Mouse (Mus musculus) brown adipose tissue, adult 24 weeks (tissue): ENCODE data around the gene Sipa1l1. TPM values are rescaled to one million over a fixed set of nuclear protein-coding genes. Genes with fewer than 3 reads are reported as not detected.
"Not testable (repeated sequence)": the region's sequence is repeated elsewhere in the genome, so short reads cannot be mapped to it uniquely, and the experiment has no call there.

Experiments
- H3K27ac ChIP-seq: fragments of 200-500 bp; replicated peaks from 2 replicates; pipeline ENCODE4 v1.5.1; 2012; ENCODE audit warnings: low read depth, mild to moderate bottlenecking, low read length
- H3K4me1 ChIP-seq: fragments of 200-500 bp; 2 replicates; pipeline ENCODE4 v1.6.1; 2012; ENCODE audit warnings: low read length, mixed read lengths; ENCODE audit not compliant: control insufficient read depth, insufficient read depth, insufficient read length
- H3K4me3 ChIP-seq: fragments of 200-500 bp; 2 replicates; pipeline ENCODE4 v1.5.1; 2012; ENCODE audit warnings: low read depth, mild to moderate bottlenecking, low read length, moderate library complexity; ENCODE audit not compliant: insufficient read depth
- polyA plus RNA-seq: library from polyadenylated mRNA; stranded (reverse); fragments of >200 nt; gene quantifications from 2 replicates; pipeline ENCODE4 v1.2.4, GENCODE M21; 2012; ENCODE audit not compliant: missing spikeins, insufficient read depth, insufficient read length

The Sipa1l1 gene
- polyA plus RNA-seq, 1 experiment = 29.7 TPM

DNA sequence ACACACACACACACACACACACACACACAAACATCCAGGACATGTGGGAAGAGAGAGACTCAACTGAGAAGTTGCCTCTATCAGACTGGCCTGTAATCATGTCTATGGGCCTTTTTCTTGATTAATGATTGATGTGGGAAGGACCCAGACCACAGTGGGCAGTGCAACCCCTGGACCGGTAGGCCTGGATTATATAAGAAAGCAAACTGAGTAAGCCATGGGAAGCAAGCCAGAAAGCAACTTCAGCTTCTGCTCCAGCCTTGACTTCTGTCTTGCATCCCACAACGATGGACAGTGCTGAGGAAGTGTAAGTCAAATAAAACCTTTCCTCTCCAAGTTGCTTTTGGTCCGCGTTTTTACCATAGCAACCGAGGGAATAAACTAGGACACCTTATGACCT lies 298.1 kb downstream of the Sipa1l1 start:
- no peak overlapping the region for H3K27ac ChIP-seq
- H3K4me1 ChIP-seq = 0 out of 2 replicates have a peak, but pooled peaks cover 2% of the 10 kb centered on the region
- no peak overlapping the region for H3K4me3 ChIP-seq

DNA sequence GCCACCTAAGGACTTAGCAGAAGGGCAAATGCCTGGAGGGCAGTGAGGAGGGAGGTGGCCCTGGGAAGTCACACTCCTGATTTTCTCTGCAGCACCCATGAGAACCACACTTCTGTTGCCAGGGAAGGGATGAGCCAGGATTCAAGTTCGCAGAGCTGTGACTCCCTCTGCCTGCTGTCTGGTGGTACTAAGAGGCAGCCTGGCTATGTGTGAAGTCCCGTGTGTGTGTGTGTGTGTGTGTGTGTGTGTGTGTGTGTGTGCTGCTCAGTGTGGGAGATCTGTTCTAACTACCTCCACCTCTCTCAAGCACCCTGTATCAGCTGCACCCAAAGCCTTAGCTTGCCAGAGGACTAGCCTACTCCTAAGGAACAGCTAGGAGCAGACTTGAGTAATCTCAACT lies 298.5 kb downstream of the Sipa1l1 start:
- Histone ChIP-seq H3K4me1 (0 out of 2 replicates have a peak, but pooled peaks cover 2% of the 10 kb centered on the region), H3K4me3 (no peak overlapping the region), H3K27ac (peak overlapping the region; percentile 48)

DNA sequence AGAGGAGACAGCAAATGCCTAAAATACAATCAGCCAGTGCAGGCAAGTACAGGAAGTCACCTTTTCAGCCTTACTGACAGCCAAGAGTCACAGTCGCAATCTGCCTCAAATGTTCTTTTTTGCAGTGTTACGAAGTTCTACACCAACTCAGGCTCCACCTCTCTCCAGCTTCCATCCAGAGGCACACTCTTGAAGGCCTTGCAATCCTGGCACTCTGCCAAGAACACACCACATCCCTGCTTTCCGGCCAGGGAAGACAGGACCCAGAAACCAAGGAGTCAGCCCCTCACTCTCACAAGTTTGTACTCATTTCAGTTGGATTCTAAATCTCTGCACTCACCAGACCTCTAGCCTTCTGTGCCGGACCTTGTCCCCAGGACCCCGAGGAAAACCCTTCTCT lies 299.3 kb downstream of the Sipa1l1 start:
- H3K27ac ChIP-seq = peak overlapping the region; percentile 48; the same call in 1 of the 2 replicates
- no peak overlapping the region for H3K4me3 ChIP-seq
- H3K4me1 ChIP-seq = 0 out of 2 replicates have a peak, but pooled peaks cover 2% of the 10 kb centered on the region

DNA sequence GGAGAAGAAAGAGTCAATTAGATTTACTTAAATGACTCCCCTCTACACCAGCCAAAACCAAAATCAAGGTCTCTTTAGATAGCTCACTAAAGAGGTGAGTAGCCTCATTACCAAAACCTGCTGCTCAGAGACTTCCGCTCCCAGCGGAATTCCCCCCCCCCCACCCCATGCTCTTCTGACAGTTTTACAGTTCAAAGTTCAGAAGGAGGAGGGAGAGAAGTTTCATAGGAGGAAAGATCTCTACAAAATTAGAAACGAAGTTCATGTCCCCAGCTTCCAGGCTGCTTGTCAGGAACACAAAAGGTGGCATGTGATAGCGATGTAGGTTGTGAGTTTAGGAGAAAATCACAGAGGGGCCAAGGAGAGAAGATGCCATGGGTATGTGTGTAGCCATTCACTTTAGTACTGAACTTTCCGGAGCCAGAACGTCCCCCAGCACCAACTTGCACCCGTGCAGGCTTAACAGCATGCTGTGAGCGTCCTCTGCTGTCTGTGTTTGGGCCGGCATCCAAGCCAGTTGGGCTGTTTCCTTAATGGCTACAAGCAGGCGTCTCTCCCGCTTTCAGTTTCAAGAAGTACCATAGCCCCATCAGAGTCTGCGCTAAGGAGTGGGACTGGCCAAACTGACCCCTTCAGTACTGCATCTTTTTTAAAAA lies 300.7 kb downstream of the Sipa1l1 start:
- Histone ChIP-seq H3K27ac (0 out of 2 replicates have a peak overlapping the region, but pooled peaks have one; percentile 9), H3K4me3 (peak overlapping the region; percentile 49), H3K4me1 (0 out of 2 replicates have a peak, but pooled peaks cover 2% of the 10 kb centered on the region)

DNA sequence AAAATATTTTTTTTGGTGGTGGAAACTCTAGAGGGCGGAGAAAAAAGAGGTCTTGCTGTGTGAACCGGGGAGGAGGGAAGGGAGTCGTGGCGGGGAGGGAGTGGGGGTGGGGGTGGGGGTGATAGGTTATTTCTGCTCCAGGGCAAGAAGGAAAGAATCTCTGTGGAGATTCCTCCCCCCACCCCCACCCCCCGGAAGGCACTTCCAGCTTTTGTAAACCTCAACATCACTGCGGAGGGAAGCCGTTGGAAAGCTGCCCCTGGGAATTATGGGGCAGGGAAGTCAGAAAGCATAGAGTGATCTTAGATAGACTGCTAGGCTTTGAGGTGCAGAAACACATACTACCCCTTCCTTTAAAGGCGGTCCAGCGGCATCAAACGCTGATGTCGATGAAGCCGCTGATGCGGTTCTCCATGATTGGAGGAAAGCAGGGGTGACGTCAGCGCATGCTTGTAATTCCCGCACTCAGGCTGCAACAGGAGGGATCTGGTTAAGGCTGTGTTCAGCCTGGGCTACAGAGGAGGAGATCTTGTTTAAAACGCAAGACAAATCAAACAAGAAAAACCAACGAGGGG lies 301.3 kb downstream of the Sipa1l1 start:
- Histone ChIP-seq H3K4me3 (peak overlapping the region; percentile 49), H3K4me1 (0 out of 2 replicates have a peak, but pooled peaks cover 2% of the 10 kb centered on the region), H3K27ac (0 out of 2 replicates have a peak overlapping the region, but pooled peaks have one; percentile 1)

DNA sequence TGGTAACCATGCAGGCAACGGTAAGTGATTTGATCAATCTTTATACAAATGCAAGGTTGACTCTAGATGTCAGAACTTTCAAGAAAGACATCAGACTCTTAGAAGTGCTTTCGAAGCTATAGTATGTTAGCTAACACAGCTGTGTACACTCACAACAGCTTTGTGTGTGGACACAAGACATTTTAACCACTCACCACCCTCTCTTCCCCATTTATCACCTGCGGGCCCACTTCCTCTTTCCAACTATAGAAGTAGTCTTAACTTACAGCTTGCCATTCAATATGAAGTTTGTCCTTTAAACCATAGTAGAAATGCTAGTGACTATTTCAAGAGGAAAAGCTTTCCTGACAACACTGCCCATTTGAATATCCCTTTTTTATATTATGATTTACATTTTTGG lies 303.7 kb downstream of the Sipa1l1 start:
- H3K27ac ChIP-seq = no peak overlapping the region
- H3K4me1 ChIP-seq = 0 out of 2 replicates have a peak, but pooled peaks cover 2% of the 10 kb centered on the region
- no peak overlapping the region for H3K4me3 ChIP-seq

DNA sequence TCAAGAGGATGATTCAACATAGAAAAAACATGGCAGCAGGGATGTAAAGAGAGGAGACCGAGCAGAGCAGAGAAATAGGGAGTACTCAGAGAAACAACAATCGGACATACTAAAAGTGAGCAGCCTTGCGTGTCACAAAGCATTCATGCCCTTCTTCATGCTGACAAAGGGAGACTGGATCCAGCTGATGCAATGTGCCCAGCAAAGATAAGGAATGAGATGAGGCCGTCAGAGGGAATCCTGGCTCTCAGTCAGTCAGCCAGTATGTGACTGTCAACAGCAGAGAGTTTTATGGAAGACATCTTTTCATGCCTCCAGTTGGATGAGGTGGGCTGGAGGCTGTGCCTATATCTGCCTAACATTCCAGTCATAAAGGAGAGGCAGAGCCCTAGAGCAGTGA lies 304.1 kb downstream of the Sipa1l1 start:
- H3K4me3 ChIP-seq = no peak overlapping the region
- H3K4me1 ChIP-seq = 0 out of 2 replicates have a peak, but pooled peaks cover 2% of the 10 kb centered on the region
- no peak overlapping the region for H3K27ac ChIP-seq

DNA sequence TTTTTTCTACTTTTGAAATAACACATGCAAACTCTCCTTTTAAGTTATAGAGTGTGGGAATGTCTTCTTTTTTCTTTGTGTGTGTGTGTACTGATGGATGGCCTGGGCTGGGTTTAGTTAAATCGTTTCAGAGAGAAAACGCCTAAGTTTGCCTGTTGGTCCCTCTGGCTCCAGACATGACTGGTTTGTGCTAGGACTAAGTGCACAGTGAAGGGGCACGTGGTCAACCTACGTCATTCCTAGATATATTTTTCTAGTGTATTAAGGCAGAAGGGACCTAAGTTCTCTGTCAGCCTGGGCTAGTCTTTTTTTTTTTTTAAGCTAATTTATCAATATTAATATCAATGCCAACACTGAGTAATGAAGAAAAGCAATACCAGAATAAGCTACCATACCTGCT lies 305.3 kb downstream of the Sipa1l1 start:
- Histone ChIP-seq H3K4me1 (0 out of 2 replicates have a peak, but pooled peaks cover 1% of the 10 kb centered on the region), H3K4me3 (no peak overlapping the region), H3K27ac (peak overlapping the region; percentile 97; the same call in 1 of the 2 replicates)

DNA sequence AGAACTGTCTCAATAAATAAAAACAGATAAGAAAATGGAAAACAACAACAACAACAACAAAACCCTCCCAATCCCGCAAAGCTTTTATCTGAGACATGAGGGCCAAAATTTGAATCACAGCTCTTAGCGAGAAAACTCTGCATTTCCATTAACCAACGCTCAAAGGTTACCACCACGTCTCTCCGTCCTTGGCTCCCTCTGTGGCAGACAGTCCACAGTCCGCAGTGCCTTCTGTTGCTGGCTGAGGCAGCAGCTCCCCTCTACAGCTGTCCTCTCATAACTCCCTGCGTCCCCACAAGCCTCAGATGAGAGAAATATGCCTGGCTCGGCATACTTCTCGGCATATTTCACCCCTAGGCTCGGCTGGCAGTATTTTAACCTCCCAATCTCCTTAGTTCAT lies 306.9 kb downstream of the Sipa1l1 start:
- Histone ChIP-seq H3K27ac (peak overlapping the region; percentile 97), H3K4me1 (no peaks in the 10 kb centered on the region), H3K4me3 (peak overlapping the region; percentile 12; the same call in 1 of the 2 replicates)

DNA sequence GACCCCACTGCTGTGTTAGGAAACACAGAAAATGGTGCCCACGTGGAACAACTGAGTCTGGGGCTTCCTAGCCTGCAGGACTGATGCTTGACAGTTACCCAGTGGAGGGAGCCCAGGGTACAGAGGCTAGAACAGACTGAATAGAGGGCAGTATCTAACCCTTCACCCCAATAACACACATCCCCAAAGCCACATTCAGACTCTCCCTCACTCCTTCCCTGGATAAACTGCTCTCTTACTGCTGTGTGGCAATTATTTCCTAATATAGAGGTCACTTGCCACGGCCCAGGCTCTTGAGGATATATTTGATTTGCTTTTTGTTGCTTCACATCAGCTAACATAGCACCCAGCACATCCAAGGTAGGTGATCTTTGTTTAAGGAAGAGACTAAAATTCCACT lies 307.5 kb downstream of the Sipa1l1 start:
- H3K4me3 ChIP-seq = peak overlapping the region; percentile 59; the same call in 1 of the 2 replicates
- H3K4me1 ChIP-seq = no peaks in the 10 kb centered on the region
- peak overlapping the region; percentile 99 for H3K27ac ChIP-seq

DNA sequence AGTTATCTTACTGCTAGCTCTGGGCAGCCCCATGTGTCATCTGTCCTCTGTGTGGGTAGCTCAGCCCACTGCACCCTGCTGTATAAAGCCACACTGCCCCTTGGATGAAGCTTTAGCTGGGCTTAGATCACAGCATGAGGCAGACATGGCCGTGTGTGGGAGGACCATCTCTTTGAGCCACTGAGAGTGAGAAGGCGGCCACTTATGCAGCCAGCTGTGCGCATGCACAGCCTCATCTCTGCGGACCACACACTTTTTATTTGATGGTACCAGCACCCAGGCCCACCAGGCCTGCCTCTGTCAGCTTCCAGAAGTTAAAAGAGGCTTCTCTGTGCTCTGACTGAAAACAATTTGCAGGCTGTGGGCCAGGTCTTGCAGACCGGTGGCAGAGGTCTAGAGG lies 308.7 kb downstream of the Sipa1l1 start:
- Histone ChIP-seq H3K4me1 (no peaks in the 10 kb centered on the region), H3K4me3 (peak overlapping the region; percentile 59), H3K27ac (peak overlapping the region; percentile 99)

DNA sequence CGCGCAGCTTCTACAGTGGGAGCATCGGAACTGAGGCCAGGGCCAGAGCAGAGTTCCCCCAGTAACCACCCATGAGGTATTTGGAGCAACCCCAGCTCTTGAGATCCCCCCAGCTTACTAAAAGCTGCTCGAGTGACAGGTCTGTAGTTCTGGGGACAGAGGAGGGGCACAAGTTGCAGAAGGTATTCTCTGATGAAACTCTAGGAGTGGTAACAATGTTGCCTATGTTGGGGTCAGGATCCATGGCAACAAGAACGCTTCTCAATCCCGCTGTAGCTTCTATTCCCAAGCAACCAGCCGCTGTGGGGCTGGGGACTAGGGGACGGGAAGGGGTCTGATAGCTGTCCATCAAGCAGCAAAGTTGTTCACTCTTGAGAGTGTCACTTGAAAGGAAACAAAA lies 309.1 kb downstream of the Sipa1l1 start:
- H3K27ac ChIP-seq = peak overlapping the region; percentile 99
- peak overlapping the region; percentile 59 for H3K4me3 ChIP-seq
- no peaks in the 10 kb centered on the region for H3K4me1 ChIP-seq

DNA sequence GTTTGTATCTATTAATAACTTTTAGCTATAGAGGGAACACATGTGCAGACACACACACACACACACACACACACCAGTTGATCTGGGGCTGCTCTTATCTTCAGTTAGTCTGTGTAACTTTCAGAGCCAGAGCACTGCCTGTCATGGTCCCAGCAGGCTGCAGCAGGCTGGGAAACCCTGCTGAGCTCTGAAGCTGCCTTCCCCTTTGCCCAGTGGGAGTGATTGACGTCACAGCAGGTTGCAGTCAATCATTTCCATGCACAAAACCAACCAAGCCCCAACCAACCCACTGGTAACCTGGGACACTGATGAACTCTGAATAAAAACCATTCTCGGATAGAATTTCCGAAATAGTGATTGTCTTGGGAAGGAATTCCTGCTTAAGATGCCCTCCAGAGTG lies 310.3 kb downstream of the Sipa1l1 start:
- Histone ChIP-seq H3K4me3 (no peak overlapping the region), H3K27ac (no peak overlapping the region), H3K4me1 (no peaks in the 10 kb centered on the region)

DNA sequence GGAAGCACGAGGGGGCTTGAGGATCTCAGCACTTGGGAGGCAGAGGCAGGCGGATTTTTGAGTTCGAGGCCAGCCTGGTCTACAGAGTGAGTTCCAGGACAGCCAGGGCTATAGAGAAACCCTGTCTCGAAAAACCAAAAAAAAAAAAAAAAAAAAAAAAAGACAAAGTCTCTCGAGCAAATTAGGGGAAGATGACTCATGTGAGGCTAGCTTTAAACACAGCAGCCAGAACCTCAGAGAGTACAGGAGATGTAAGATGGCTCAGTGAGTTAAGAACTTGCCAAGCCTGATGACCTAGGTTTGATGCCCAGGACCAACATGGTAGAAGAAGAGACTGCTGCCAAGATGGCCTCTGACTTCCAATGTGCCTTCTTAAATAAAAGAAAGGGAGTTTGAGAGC lies 311.3 kb downstream of the Sipa1l1 start:
- H3K4me3 ChIP-seq, H3K4me1 ChIP-seq, H3K27ac ChIP-seq: not testable (repeated sequence)

DNA sequence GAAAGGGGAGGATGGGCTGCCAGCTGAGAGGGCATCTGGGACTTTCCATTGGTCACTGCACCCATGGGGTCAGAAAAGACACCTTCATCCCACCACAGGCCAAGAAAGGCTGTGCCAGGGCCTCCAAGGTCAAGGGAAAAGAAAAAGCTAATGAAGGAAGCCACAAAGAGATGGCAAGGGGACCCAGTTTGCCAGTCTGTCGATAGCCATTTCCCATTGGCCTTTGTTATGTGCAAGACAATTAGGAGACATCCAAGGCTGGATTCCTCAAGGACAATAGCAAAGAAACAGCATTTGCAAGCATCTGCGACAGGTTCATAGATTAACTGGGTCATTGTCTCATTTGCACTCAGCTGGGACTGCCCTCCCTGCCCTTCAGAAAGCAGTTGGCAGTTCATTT lies 316.3 kb downstream of the Sipa1l1 start:
- H3K4me1 ChIP-seq = peaks cover 2% of the 10 kb centered on the region; the same call in 1 of the 2 replicates
- H3K4me3 ChIP-seq = no peak overlapping the region
- H3K27ac ChIP-seq = peak overlapping the region; percentile 27
